Mouse (Mus musculus) liver, embryonic 15.5 days (tissue): ENCODE results near the gene Foxp1. TPM values are rescaled to one million over a fixed set of nuclear protein-coding genes. Genes with fewer than 3 reads are reported as not detected.

Experiments used
- ATAC-seq: fragments of 200-750 bp; cut with Nextera tagmentation; 2 replicates; pipeline ENCODE4 v1.8.0; 2017; ENCODE audit warnings: moderate number of reproducible peaks, mild to moderate bottlenecking, moderate library complexity; ENCODE audit not compliant: insufficient read depth
- H3K27ac ChIP-seq: fragments of 300-500 bp; sonication (generic); replicated peaks from 2 replicates; pipeline ENCODE4 v1.5.1; 2015; ENCODE audit warnings: mild to moderate bottlenecking, inconsistent platforms
- H3K27me3 ChIP-seq: fragments of 300-500 bp; sonication (generic); 2 replicates; pipeline ENCODE4 v1.6.1; 2015; ENCODE audit warnings: mild to moderate bottlenecking, inconsistent platforms
- H3K36me3 ChIP-seq: fragments of 300-500 bp; sonication (generic); replicated peaks from 2 replicates; pipeline ENCODE4 v1.6.1; 2015; ENCODE audit warnings: moderate library complexity, mild to moderate bottlenecking, inconsistent platforms
- H3K4me1 ChIP-seq: fragments of 300-500 bp; sonication (generic); replicated peaks from 2 replicates; pipeline ENCODE4 v1.6.1; 2015; ENCODE audit warnings: inconsistent platforms
- H3K4me2 ChIP-seq: fragments of 300-500 bp; sonication (generic); 2 replicates; pipeline ENCODE4 v1.6.1; 2015; ENCODE audit warnings: moderate library complexity, mild to moderate bottlenecking, inconsistent platforms
- H3K4me3 ChIP-seq: fragments of 300-500 bp; sonication (generic); replicated peaks from 2 replicates; pipeline ENCODE4 v1.5.1; 2015; ENCODE audit warnings: mild to moderate bottlenecking, inconsistent platforms
- H3K9ac ChIP-seq: fragments of 300-500 bp; sonication (generic); 2 replicates; pipeline ENCODE4 v1.6.1; 2015; ENCODE audit warnings: moderate library complexity, mild to moderate bottlenecking, inconsistent platforms
- H3K9me3 ChIP-seq: fragments of 300-500 bp; sonication (generic); replicated peaks from 2 replicates; pipeline ENCODE4 v1.6.1; 2016; ENCODE audit warnings: inconsistent platforms
- WGBS: fragments of 180-500 bp; shearing (Covaris S2); methylation state at CpG from one replicate; pipeline ENCODE4 v1.1.7; 2015; ENCODE audit warnings: mixed read lengths; ENCODE audit not compliant: insufficient replicate concordance; 5-methylcytosine and 5-hydroxymethylcytosine counted together
- polyA plus RNA-seq: library from polyadenylated mRNA; unstranded; fragments of >200 nt; fragmentation: Nextera tagmentation; extraction: Ambion mirVana; gene quantifications from 2 replicates; pipeline ENCODE4 v1.2.1, GENCODE M21; 2015

Foxp1 gene
- polyA plus RNA-seq, 1 experiment from 2014 or later = 15.2 TPM

GRCm38 (mm10) chr6:99130758-99131410, 391.6 kb downstream of the Foxp1 start:
- H3K9me3 ChIP-seq = no peaks in the 10 kb centered on the region
- H3K27ac ChIP-seq = no peak overlapping the region
- H3K4me3 ChIP-seq = no peak overlapping the region
- H3K9ac ChIP-seq = no peak overlapping the region
- 66% methylated on average over 10 of the region's 10 CpGs for WGBS
- no peak for ATAC-seq
- no peak overlapping the region for H3K4me2 ChIP-seq
- no peaks in the 10 kb centered on the region for H3K27me3 ChIP-seq
- H3K36me3 ChIP-seq = no peaks in the 10 kb centered on the region
- peaks cover 6% of the 10 kb centered on the region; the same call in 1 of the 2 replicates for H3K4me1 ChIP-seq

- 61% methylated on average over 9 of the region's 9 CpGs for WGBS
- H3K4me3 ChIP-seq = no peak overlapping the region
- H3K27ac ChIP-seq = no peak overlapping the region
- H3K4me1 ChIP-seq = peaks cover 6% of the 10 kb centered on the region; the same call in 1 of the 2 replicates
- H3K9me3 ChIP-seq = no peaks in the 10 kb centered on the region
- H3K36me3 ChIP-seq = no peaks in the 10 kb centered on the region
- H3K27me3 ChIP-seq = no peaks in the 10 kb centered on the region
- H3K9ac ChIP-seq = no peak overlapping the region
- no peak overlapping the region for H3K4me2 ChIP-seq
- no peak for ATAC-seq
Measured at GRCm38 (mm10) chr6:99126717-99127116, 395.8 kb downstream of the Foxp1 start.

- ATAC-seq = no peak
- Histone ChIP-seq H3K27me3 (no peaks in the 10 kb centered on the region), H3K4me3 (no peak overlapping the region), H3K4me1 (peaks cover 7% of the 10 kb centered on the region), H3K36me3 (no peaks in the 10 kb centered on the region), H3K9ac (no peak overlapping the region), H3K4me2 (no peak overlapping the region), H3K27ac (no peak overlapping the region), H3K9me3 (no peaks in the 10 kb centered on the region)
- WGBS = 65% methylated on average over 8 of the region's 8 CpGs
Measured at GRCm38 (mm10) chr6:99120776-99121766, 401.4 kb downstream of the Foxp1 start.

- Histone ChIP-seq H3K9me3 (no peaks in the 10 kb centered on the region), H3K4me3 (no peak overlapping the region), H3K27me3 (no peaks in the 10 kb centered on the region), H3K9ac (no peak overlapping the region), H3K36me3 (no peaks in the 10 kb centered on the region), H3K4me1 (peaks cover 7% of the 10 kb centered on the region), H3K27ac (no peak overlapping the region), H3K4me2 (no peak overlapping the region)
- ATAC-seq = no peak
- 59% methylated on average over 4 of the region's 4 CpGs for WGBS
Measured at GRCm38 (mm10) chr6:99118534-99118933, 404.0 kb downstream of the Foxp1 start.

GRCm38 (mm10) chr6:99117411-99117810, 405.1 kb downstream of the Foxp1 start:
- no peak overlapping the region for H3K4me2 ChIP-seq
- peaks cover 7% of the 10 kb centered on the region for H3K4me1 ChIP-seq
- 60% methylated on average over 1 of the region's 1 CpGs for WGBS
- no peak overlapping the region for H3K27ac ChIP-seq
- H3K36me3 ChIP-seq = no peaks in the 10 kb centered on the region
- H3K27me3 ChIP-seq = no peaks in the 10 kb centered on the region
- H3K9ac ChIP-seq = no peak overlapping the region
- no peak overlapping the region for H3K4me3 ChIP-seq
- H3K9me3 ChIP-seq = no peaks in the 10 kb centered on the region
- ATAC-seq = no peak

- 68% methylated on average over 4 of the region's 4 CpGs for WGBS
- H3K36me3 ChIP-seq = no peaks in the 10 kb centered on the region
- no peak overlapping the region for H3K4me2 ChIP-seq
- H3K27ac ChIP-seq = no peak overlapping the region
- no peak overlapping the region for H3K4me3 ChIP-seq
- H3K9me3 ChIP-seq = no peaks in the 10 kb centered on the region
- peaks cover 14% of the 10 kb centered on the region for H3K4me1 ChIP-seq
- no peak overlapping the region for H3K9ac ChIP-seq
- ATAC-seq = no peak
- no peaks in the 10 kb centered on the region for H3K27me3 ChIP-seq
Measured at GRCm38 (mm10) chr6:99111856-99112255, 410.7 kb downstream of the Foxp1 start.

- Histone ChIP-seq H3K9me3 (no peaks in the 10 kb centered on the region), H3K4me1 (peaks cover 30% of the 10 kb centered on the region), H3K4me2 (no peak overlapping the region), H3K4me3 (no peak overlapping the region), H3K36me3 (no peaks in the 10 kb centered on the region), H3K27ac (no peak overlapping the region), H3K9ac (no peak overlapping the region), H3K27me3 (no peaks in the 10 kb centered on the region)
- ATAC-seq = no peak
- 72% methylated on average over 4 of the region's 4 CpGs for WGBS
Measured at GRCm38 (mm10) chr6:99108417-99108816, 414.1 kb downstream of the Foxp1 start.

GRCm38 (mm10) chr6:99107674-99108073, 414.8 kb downstream of the Foxp1 start:
- Histone ChIP-seq H3K9me3 (no peaks in the 10 kb centered on the region), H3K4me1 (peaks cover 30% of the 10 kb centered on the region), H3K4me2 (no peak overlapping the region), H3K27ac (no peak overlapping the region), H3K27me3 (no peaks in the 10 kb centered on the region), H3K36me3 (no peaks in the 10 kb centered on the region), H3K9ac (no peak overlapping the region), H3K4me3 (no peak overlapping the region)
- WGBS = 51% methylated on average over 6 of the region's 6 CpGs
- 0 out of 2 replicates have a peak, but pooled peaks have one; percentile 42 for ATAC-seq

- 42% methylated on average over 6 of the region's 6 CpGs for WGBS
- Histone ChIP-seq H3K4me1 (peaks cover 30% of the 10 kb centered on the region), H3K27ac (no peak overlapping the region), H3K4me2 (no peak overlapping the region), H3K9me3 (no peaks in the 10 kb centered on the region), H3K4me3 (no peak overlapping the region), H3K27me3 (no peaks in the 10 kb centered on the region), H3K9ac (no peak overlapping the region), H3K36me3 (no peaks in the 10 kb centered on the region)
- 0 out of 2 replicates have a peak, but pooled peaks have one; percentile 22 for ATAC-seq
Measured at GRCm38 (mm10) chr6:99107081-99107482, 415.4 kb downstream of the Foxp1 start.

- ATAC-seq = no peak
- Histone ChIP-seq H3K4me2 (no peak overlapping the region), H3K4me1 (peaks cover 30% of the 10 kb centered on the region), H3K9me3 (no peaks in the 10 kb centered on the region), H3K4me3 (no peak overlapping the region), H3K27ac (no peak overlapping the region), H3K27me3 (no peaks in the 10 kb centered on the region), H3K36me3 (no peaks in the 10 kb centered on the region), H3K9ac (no peak overlapping the region)
- 14% methylated on average over 4 of the region's 4 CpGs for WGBS
Measured at GRCm38 (mm10) chr6:99105979-99106378, 416.5 kb downstream of the Foxp1 start.

- WGBS = 83% methylated on average over 7 of the region's 7 CpGs
Measured at GRCm38 (mm10) chr6:99104446-99104845, 418.1 kb downstream of the Foxp1 start.

More at GRCm38 (mm10) chr6:99104446-99104845, 418.1 kb downstream of the Foxp1 start:
- H3K4me3 ChIP-seq = no peak overlapping the region
- no peak overlapping the region for H3K4me2 ChIP-seq
- ATAC-seq = no peak
- no peaks in the 10 kb centered on the region for H3K36me3 ChIP-seq
- no peak overlapping the region for H3K9ac ChIP-seq
- peaks cover 30% of the 10 kb centered on the region for H3K4me1 ChIP-seq
- no peaks in the 10 kb centered on the region for H3K9me3 ChIP-seq
- no peaks in the 10 kb centered on the region for H3K27me3 ChIP-seq
- no peak overlapping the region for H3K27ac ChIP-seq
